Mouse (Mus musculus): ENCODE data around the gene Hoxd3. TPM values are rescaled to one million over a fixed set of nuclear protein-coding genes. Genes with fewer than 3 reads are reported as not detected.
A peak's percentile ranks its signal among the peaks of the same experiment; 100 is the strongest.

Hoxd3 gene
- polyA plus RNA-seq, 1 experiment from 2014 or later, result 2.9 TPM

DNA sequence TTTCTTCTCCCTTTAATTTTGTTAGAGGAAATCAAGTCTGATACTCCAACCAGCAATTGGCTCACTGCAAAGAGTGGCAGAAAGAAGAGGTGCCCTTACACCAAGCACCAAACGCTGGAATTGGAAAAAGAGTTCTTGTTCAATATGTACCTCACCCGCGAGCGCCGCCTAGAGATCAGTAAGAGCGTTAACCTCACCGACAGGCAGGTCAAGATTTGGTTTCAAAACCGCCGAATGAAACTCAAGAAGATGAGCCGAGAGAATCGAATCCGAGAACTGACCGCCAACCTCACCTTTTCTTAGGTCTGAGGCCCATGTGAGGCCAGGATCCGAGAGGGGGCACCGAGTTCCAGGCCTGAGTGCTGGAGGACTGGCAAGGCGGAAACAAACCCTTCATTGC is 17.7 kb upstream of the Hoxd3 start:
- Histone ChIP-seq H3K27me3 (ENCODE audit: control insufficient read depth, insufficient read depth, low read length) (peaks cover 85% of the 10 kb centered on the region), H3K4me1 (ENCODE audit: control insufficient read depth, insufficient read depth, low read length) (no peaks in the 10 kb centered on the region; the same call in 1 of the 2 replicates), H3K4me2 (ENCODE audit: low read depth, low read length) (no peak overlapping the region), H3K9me3 (replicated peaks; ENCODE audit: control insufficient read depth, low read length) (no peaks in the 10 kb centered on the region), H3K9ac (replicated peaks; ENCODE audit: low read length) (no peak overlapping the region), H3K36me3 (replicated peaks; ENCODE audit: control insufficient read depth, insufficient read depth, low read depth, low read length) (no peaks in the 10 kb centered on the region), H3K4me3 (ENCODE audit: low read depth, low read length) (no peak overlapping the region), H3K27ac (replicated peaks; ENCODE audit: low read depth, low read length) (no peak overlapping the region)
- under 1% methylated on average over 16 of the region's 16 CpGs for WGBS
- DNase-seq (ENCODE audit: low spot score) (peak; percentile 68), ATAC-seq (replicated peaks; ENCODE audit: insufficient number of reproducible peaks, low FRiP score, low TSS enrichment, low read depth) (no peak)

DNA sequence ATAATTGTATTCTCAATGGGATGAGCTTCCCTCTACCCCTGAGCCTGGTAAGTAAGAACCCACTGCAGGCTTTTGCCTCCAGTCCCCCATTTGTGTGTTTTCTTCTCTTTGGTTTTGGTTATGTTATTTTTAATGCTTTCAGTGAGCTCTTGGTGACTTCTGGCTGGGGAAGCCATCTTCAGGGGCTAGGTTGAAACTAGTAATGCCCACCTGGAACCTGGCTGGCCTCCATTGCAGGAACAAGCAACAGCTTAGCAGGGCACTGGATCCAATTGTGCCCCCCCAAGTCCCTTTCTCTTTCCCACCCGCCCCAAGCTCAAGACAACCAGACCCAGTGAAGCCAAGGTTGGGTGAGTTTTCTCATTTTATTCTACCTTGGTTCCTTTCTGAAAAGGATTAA is 16.3 kb upstream of the Hoxd3 start:
- no peak for DNase-seq (ENCODE audit: low spot score)
- Histone ChIP-seq H3K9ac (replicated peaks; ENCODE audit: low read length) (no peak overlapping the region), H3K27ac (replicated peaks; ENCODE audit: low read depth, low read length) (no peak overlapping the region)

DNA sequence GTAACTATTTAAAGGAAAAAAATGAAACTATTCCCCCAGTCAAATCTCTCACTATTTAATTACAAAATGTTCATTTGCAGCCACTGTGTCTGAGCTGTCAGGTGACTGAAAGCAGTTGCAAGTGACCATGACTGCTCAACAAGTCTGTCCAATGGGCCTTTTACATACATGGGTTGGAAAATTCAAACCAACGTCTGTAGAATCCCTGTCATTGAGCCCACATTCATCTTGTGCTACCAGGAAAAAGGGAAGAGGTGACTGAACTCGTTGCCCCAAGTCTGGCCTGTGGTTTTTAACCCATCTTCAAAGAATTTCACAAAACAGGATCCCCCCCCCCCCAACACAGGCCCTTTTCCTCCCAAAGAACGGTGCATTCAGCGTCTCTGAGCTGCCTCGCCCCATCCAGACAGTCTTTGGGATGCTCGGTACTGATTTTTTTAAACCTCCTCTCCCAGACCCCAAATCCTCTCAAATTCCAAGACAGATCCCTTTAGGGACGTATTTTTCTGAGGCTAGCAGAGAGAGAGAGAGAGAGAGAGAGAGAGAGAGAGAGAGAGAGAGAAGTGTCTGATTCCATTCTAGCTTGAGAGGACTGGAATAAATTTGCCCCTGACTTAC is 15.8 kb upstream of the Hoxd3 start:
- Histone ChIP-seq H3K36me3 (replicated peaks; ENCODE audit: control insufficient read depth, insufficient read depth, low read depth, low read length) (no peaks in the 10 kb centered on the region), H3K4me1 (ENCODE audit: control insufficient read depth, insufficient read depth, low read length) (no peaks in the 10 kb centered on the region; the same call in 1 of the 2 replicates), H3K9ac (replicated peaks; ENCODE audit: low read length) (no peak overlapping the region), H3K9me3 (replicated peaks; ENCODE audit: control insufficient read depth, low read length) (no peaks in the 10 kb centered on the region), H3K27ac (replicated peaks; ENCODE audit: low read depth, low read length) (no peak overlapping the region), H3K4me2 (ENCODE audit: low read depth, low read length) (no peak overlapping the region), H3K4me3 (ENCODE audit: low read depth, low read length) (no peak overlapping the region), H3K27me3 (ENCODE audit: control insufficient read depth, insufficient read depth, low read length) (peaks cover 93% of the 10 kb centered on the region)
- 2% methylated on average over 7 of the region's 7 CpGs for WGBS
- no peak for DNase-seq (ENCODE audit: low spot score)
- no peak for ATAC-seq (replicated peaks; ENCODE audit: insufficient number of reproducible peaks, low FRiP score, low TSS enrichment, low read depth)

More for the DNA sequence above, 16.3 kb upstream of the Hoxd3 start:
- no peak for ATAC-seq (replicated peaks; ENCODE audit: insufficient number of reproducible peaks, low FRiP score, low TSS enrichment, low read depth)
- H3K27me3 ChIP-seq (ENCODE audit: control insufficient read depth, insufficient read depth, low read length), result peaks cover 89% of the 10 kb centered on the region
- H3K4me1 ChIP-seq (ENCODE audit: control insufficient read depth, insufficient read depth, low read length), result no peaks in the 10 kb centered on the region; the same call in 1 of the 2 replicates
- H3K4me3 ChIP-seq (ENCODE audit: low read depth, low read length), result no peak overlapping the region
- no peaks in the 10 kb centered on the region for H3K9me3 ChIP-seq (replicated peaks; ENCODE audit: control insufficient read depth, low read length)
- H3K36me3 ChIP-seq (replicated peaks; ENCODE audit: control insufficient read depth, insufficient read depth, low read depth, low read length), result no peaks in the 10 kb centered on the region
- H3K4me2 ChIP-seq (ENCODE audit: low read depth, low read length), result no peak overlapping the region
- 5% methylated on average over 1 of the region's 1 CpGs for WGBS

DNA sequence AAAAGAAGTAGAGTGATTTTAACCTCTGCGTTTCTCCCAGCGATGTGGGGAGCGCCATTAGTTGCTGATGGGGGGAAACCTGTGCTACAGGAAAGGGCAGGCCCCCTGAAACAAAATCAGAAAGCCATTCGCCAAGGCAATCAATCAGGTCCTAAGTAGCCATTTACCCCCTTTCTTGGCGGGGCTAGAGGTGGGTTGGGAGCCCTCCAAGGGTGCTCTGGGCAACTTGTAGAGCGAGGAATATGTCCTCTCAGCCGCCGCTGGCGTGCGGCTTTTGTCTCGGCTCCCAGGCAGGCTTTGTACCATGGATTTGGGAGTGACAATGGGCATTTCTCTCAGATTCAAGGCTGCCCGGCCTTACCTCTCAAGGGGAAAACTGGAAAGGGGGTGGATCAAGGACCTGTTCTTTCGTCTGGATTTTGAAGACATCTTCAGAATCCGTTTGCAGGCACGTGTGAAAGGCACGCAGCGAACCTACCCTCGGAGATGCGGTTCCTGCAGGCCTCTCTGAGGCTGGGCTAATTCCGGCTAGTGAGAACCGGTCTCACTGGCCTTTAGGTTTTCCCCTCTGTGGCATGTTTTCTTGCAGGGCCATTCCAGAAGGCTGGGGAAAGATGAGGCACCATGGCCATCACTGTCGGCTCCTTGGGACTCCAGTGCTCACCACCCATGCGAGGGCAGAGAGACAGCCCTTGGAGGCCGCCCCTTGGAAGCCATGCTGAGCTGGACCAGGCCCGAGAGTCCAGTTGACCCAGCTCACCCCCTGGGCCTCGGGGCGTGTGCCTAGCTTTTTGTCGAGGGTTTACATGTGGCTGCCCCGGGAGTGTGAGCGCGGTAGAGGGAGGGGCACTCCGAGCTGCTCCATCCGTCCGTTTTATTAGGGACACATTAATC is 15.0 kb upstream of the Hoxd3 start:
- Histone ChIP-seq H3K9ac (replicated peaks; ENCODE audit: low read length) (no peak overlapping the region), H3K27me3 (ENCODE audit: control insufficient read depth, insufficient read depth, low read length) (peaks cover 90% of the 10 kb centered on the region), H3K4me2 (ENCODE audit: low read depth, low read length) (no peak overlapping the region), H3K4me1 (ENCODE audit: control insufficient read depth, insufficient read depth, low read length) (no peaks in the 10 kb centered on the region; the same call in 1 of the 2 replicates), H3K4me3 (ENCODE audit: low read depth, low read length) (no peak overlapping the region), H3K27ac (replicated peaks; ENCODE audit: low read depth, low read length) (no peak overlapping the region), H3K9me3 (replicated peaks; ENCODE audit: control insufficient read depth, low read length) (no peaks in the 10 kb centered on the region), H3K36me3 (replicated peaks; ENCODE audit: control insufficient read depth, insufficient read depth, low read depth, low read length) (no peaks in the 10 kb centered on the region)
- under 1% methylated on average over 34 of the region's 34 CpGs for WGBS
- ATAC-seq (replicated peaks; ENCODE audit: insufficient number of reproducible peaks, low FRiP score, low TSS enrichment, low read depth) (no peak), DNase-seq (ENCODE audit: low spot score) (no peak)

DNA sequence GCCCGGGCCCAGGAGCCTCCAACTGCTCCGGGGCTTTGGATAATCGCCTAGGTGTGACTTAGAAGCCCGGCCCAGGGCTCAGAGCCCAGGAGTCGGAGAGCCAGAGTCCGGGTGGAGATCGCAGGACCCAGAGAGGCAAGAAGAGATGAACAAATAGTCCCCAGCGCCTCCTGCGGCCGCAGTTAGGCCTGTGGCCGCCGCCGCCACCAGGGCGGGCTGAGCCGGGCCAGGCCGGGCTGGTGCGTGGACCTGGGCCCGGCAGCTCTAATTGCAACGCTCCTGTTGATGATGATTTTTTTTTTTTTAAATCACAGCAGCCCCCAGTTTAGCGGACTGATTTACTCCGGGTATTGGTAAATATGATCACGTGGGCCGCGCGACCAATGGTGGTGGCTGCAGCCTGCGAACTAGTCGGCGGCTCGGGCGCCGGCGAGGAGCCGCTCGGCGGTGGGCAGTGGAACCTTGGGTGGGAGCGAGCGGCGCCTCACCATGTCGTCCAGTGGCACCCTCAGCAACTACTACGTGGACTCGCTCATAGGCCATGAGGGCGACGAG is 14.1 kb upstream of the Hoxd3 start, which contains the start of gene Hoxd9:
Hoxd9 (plus strand) TSS at position 161 of the 555 bp plus-strand sequence.
- Histone ChIP-seq H3K36me3 (replicated peaks; ENCODE audit: control insufficient read depth, insufficient read depth, low read depth, low read length) (no peaks in the 10 kb centered on the region), H3K4me3 (ENCODE audit: low read depth, low read length) (peak within 1 kb of the TSS; percentile 30), H3K9me3 (replicated peaks; ENCODE audit: control insufficient read depth, low read length) (no peaks in the 10 kb centered on the region), H3K4me1 (ENCODE audit: control insufficient read depth, insufficient read depth, low read length) (no peaks in the 10 kb centered on the region; the same call in 1 of the 2 replicates), H3K4me2 (ENCODE audit: low read depth, low read length) (peak within 1 kb of the TSS; percentile 46), H3K27me3 (ENCODE audit: control insufficient read depth, insufficient read depth, low read length) (peaks cover 85% of the 10 kb centered on the region), H3K27ac (replicated peaks; ENCODE audit: low read depth, low read length) (no peak within 1 kb of the TSS), H3K9ac (replicated peaks; ENCODE audit: low read length) (no peak within 1 kb of the TSS)
- under 1% methylated on average over 43 of the region's 43 CpGs for WGBS
- DNase-seq (ENCODE audit: low spot score) (no peak), ATAC-seq (replicated peaks; ENCODE audit: insufficient number of reproducible peaks, low FRiP score, low TSS enrichment, low read depth) (peak; percentile 57; the same call in 1 of the 2 replicates)

DNA sequence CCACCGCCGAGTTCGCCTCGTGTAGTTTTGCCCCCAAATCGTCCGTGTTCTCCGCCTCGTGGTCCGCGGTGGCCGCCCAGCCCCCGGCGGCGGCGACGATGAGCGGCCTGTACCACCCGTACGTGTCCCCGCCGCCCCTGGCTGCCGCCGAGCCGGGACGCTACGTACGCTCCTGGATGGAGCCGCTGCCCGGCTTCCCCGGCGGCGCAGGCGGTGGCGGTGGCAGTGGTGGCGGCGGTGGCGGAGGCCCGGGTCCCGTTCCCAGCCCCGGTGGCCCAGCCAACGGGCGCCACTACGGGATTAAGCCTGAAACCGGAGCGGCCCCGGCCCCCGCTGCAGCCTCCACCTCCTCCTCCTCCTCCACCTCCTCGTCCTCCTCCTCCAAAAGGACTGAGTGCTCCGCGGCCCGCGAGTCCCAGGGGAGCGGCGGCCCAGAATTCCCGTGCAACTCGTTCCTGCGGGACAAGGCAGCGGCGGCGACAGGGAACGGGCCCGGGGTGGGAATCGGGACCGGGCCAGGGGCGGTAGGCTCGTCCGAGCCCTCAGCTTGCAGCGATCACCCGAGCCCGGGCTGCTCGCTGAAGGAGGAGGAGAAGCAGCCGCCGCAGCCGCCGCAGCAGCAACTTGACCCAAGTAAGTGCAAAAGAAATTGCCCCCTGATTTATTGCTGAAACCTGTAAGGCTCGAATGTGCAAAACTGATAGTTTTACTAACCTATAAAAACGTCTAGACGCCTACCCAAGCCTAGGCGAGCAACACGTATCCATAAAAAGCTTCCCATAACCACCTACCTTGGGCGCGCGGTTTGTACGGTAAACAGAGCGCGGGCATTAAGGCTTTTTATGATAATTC is 13.3 kb upstream of the Hoxd3 start:
- Histone ChIP-seq H3K4me1 (ENCODE audit: control insufficient read depth, insufficient read depth, low read length) (no peaks in the 10 kb centered on the region; the same call in 1 of the 2 replicates), H3K27me3 (ENCODE audit: control insufficient read depth, insufficient read depth, low read length) (peaks cover 81% of the 10 kb centered on the region), H3K4me2 (ENCODE audit: low read depth, low read length) (peak overlapping the region; percentile 46), H3K27ac (replicated peaks; ENCODE audit: low read depth, low read length) (no peak overlapping the region), H3K9ac (replicated peaks; ENCODE audit: low read length) (no peak overlapping the region), H3K4me3 (ENCODE audit: low read depth, low read length) (peak overlapping the region; percentile 30), H3K36me3 (replicated peaks; ENCODE audit: control insufficient read depth, insufficient read depth, low read depth, low read length) (no peaks in the 10 kb centered on the region), H3K9me3 (replicated peaks; ENCODE audit: control insufficient read depth, low read length) (no peaks in the 10 kb centered on the region)
- ATAC-seq (replicated peaks; ENCODE audit: insufficient number of reproducible peaks, low FRiP score, low TSS enrichment, low read depth) (no peak), DNase-seq (ENCODE audit: low spot score) (no peak)
- WGBS, result under 1% methylated on average over 70 of the region's 86 CpGs

DNA sequence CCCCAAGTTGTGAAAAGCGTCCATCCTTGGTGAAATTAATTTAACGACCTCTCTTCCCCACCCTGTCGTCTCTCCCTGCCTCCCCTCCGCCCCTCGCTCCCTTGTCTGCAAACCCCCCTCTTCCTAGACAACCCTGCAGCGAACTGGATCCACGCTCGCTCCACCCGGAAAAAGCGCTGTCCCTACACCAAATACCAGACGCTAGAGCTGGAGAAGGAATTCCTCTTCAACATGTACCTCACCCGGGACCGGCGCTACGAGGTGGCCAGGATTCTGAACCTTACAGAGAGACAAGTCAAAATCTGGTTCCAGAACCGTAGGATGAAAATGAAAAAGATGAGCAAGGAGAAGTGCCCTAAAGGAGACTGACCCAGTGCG is 12.7 kb upstream of the Hoxd3 start:
- under 1% methylated on average over 17 of the region's 17 CpGs for whole genome bisulfite sequencing
- DNase-seq (ENCODE audit: low spot score) (no peak), ATAC-seq (replicated peaks; ENCODE audit: insufficient number of reproducible peaks, low FRiP score, low TSS enrichment, low read depth) (no peak)
- Histone ChIP-seq H3K4me1 (ENCODE audit: control insufficient read depth, insufficient read depth, low read length) (no peaks in the 10 kb centered on the region; the same call in 1 of the 2 replicates), H3K4me3 (ENCODE audit: low read depth, low read length) (no peak overlapping the region), H3K4me2 (ENCODE audit: low read depth, low read length) (no peak overlapping the region), H3K27me3 (ENCODE audit: control insufficient read depth, insufficient read depth, low read length) (peaks cover 81% of the 10 kb centered on the region), H3K9me3 (replicated peaks; ENCODE audit: control insufficient read depth, low read length) (no peaks in the 10 kb centered on the region), H3K9ac (replicated peaks; ENCODE audit: low read length) (no peak overlapping the region), H3K27ac (replicated peaks; ENCODE audit: low read depth, low read length) (no peak overlapping the region), H3K36me3 (replicated peaks; ENCODE audit: control insufficient read depth, insufficient read depth, low read depth, low read length) (no peaks in the 10 kb centered on the region)
